Mouse (Mus musculus) liver, adult 2 months (tissue): ENCODE measurements around the gene Zc3hav1l.

Source experiments
- CTCF ChIP-seq: fragments of 200-500 bp; IDR thresholded peaks from 2 replicates; pipeline ENCODE4 v1.5.1; 2011; ENCODE audit warnings: low read depth, low read length, control low read depth
- POLR2A ChIP-seq: fragments of 200-500 bp; IDR thresholded peaks from 2 replicates; pipeline ENCODE4 v1.6.1; 2011; ENCODE audit warnings: low read length, control low read depth; ENCODE audit not compliant: insufficient read depth; ENCODE audit errors: extremely low read depth

DNA sequence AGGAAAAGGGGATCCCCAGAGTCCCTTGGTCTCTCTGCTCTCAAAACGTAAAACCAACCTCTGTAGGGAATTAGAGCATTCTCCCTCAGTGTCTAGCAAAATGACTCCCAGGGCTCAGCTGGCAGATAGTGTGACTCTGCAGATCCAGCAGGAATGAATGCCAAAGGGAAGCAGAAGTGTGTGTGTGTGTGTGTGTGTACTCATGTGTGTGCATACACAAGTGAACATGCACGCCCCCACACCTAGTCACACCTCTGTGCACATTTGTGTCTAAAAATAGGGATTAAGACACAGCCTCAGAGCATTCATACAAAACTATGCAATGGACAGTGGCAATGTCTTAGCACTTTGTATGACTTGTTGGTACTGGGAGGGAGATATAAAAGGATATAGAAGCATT lies 43.3 kb downstream of the Zc3hav1l start:
- TF ChIP-seq CTCF (no peak), POLR2A (no peak)
